Mouse (Mus musculus) midbrain, embryonic 13.5 days (tissue): ENCODE results near the gene Oas1c. TPM values are rescaled to one million over a fixed set of nuclear protein-coding genes. Genes with fewer than 3 reads are reported as not detected.
A peak's percentile ranks its signal among the peaks of the same experiment; 100 is the strongest.

Experiments used
- ATAC-seq: fragments of 200-750 bp; cut with Nextera tagmentation; 2 replicates; pipeline ENCODE4 v1.8.0; 2017; ENCODE audit warnings: mild to moderate bottlenecking, moderate TSS enrichment, moderate library complexity
- H3K27ac ChIP-seq: fragments of 300-500 bp; sonication (generic); 2 replicates; pipeline ENCODE4 v1.5.1; 2015; ENCODE audit warnings: inconsistent platforms, mild to moderate bottlenecking, moderate library complexity
- H3K27me3 ChIP-seq: fragments of 300-500 bp; sonication (generic); 2 replicates; pipeline ENCODE4 v1.6.1; 2015; ENCODE audit warnings: mild to moderate bottlenecking, inconsistent platforms
- H3K36me3 ChIP-seq: fragments of 300-500 bp; sonication (generic); 2 replicates; pipeline ENCODE4 v1.6.1; 2015; ENCODE audit warnings: mild to moderate bottlenecking, inconsistent platforms
- H3K4me1 ChIP-seq: fragments of 300-500 bp; sonication (generic); replicated peaks from 2 replicates; pipeline ENCODE4 v1.6.1; 2015; ENCODE audit warnings: inconsistent platforms
- H3K4me2 ChIP-seq: fragments of 300-500 bp; sonication (generic); replicated peaks from 2 replicates; pipeline ENCODE4 v1.6.1; 2015; ENCODE audit warnings: moderate library complexity, mild to moderate bottlenecking, inconsistent platforms
- H3K4me3 ChIP-seq: fragments of 300-500 bp; sonication (generic); replicated peaks from 2 replicates; pipeline ENCODE4 v1.5.1; 2015; ENCODE audit warnings: mild to moderate bottlenecking, inconsistent platforms
- H3K9ac ChIP-seq: fragments of 300-500 bp; sonication (generic); replicated peaks from 2 replicates; pipeline ENCODE4 v1.6.1; 2015; ENCODE audit warnings: mild to moderate bottlenecking, inconsistent platforms
- H3K9me3 ChIP-seq: fragments of 300-500 bp; sonication (generic); 2 replicates; pipeline ENCODE4 v1.6.1; 2016; ENCODE audit warnings: mild to moderate bottlenecking, inconsistent platforms
- WGBS: fragments of 180-500 bp; shearing (Covaris S2); methylation state at CpG from one replicate; pipeline ENCODE4 v1.1.7; 2015; 5-methylcytosine and 5-hydroxymethylcytosine counted together
- polyA plus RNA-seq: library from polyadenylated mRNA; unstranded; fragments of >200 nt; fragmentation: Nextera tagmentation; extraction: Ambion mirVana; gene quantifications from 2 replicates; pipeline ENCODE4 v1.2.1, GENCODE M21; 2015

The Oas1c gene
- 0.20 and 0.31 TPM in 2 replicates for polyA plus RNA-seq

GRCm38 (mm10) chr5:120811951-120812819, at the start of gene Oas1c:
TSS of gene Oas1c (minus strand) at chr5:120812514.
- WGBS = 5% methylated on average over 18 of the region's 18 CpGs
- Histone ChIP-seq H3K4me3 (peak within 1 kb of the TSS; percentile 26), H3K4me1 (0 out of 2 replicates have a peak, but pooled peaks cover 11% of the 10 kb centered on the region), H3K9ac (peak within 1 kb of the TSS; percentile 56), H3K36me3 (no peaks in the 10 kb centered on the region), H3K9me3 (no peaks in the 10 kb centered on the region), H3K27me3 (no peaks in the 10 kb centered on the region), H3K4me2 (peak within 1 kb of the TSS; percentile 47), H3K27ac (no peak within 1 kb of the TSS; the same call in 1 of the 2 replicates)
- peak; percentile 77; the same call in 1 of the 2 replicates for ATAC-seq

GRCm38 (mm10) chr5:120861121-120861520, 48.8 kb upstream of the Oas1c start, which contains the start of gene Oas1h:
TSS of gene Oas1h (plus strand) at chr5:120861421.
- no peaks in the 10 kb centered on the region for H3K9me3 ChIP-seq
- no peak within 1 kb of the TSS for H3K27ac ChIP-seq
- no peak within 1 kb of the TSS for H3K4me3 ChIP-seq
- WGBS = 61% methylated on average over 4 of the region's 4 CpGs
- H3K27me3 ChIP-seq = no peaks in the 10 kb centered on the region
- no peaks in the 10 kb centered on the region for H3K36me3 ChIP-seq
- no peak within 1 kb of the TSS for H3K4me2 ChIP-seq
- H3K4me1 ChIP-seq = no peaks in the 10 kb centered on the region
- no peak within 1 kb of the TSS for H3K9ac ChIP-seq
- ATAC-seq = no peak

- 87% methylated on average over 2 of the region's 2 CpGs for WGBS
- Histone ChIP-seq H3K27ac (no peak overlapping the region), H3K9me3 (peaks cover 7% of the 10 kb centered on the region), H3K4me2 (no peak overlapping the region), H3K36me3 (no peaks in the 10 kb centered on the region), H3K4me3 (no peak overlapping the region), H3K4me1 (no peaks in the 10 kb centered on the region), H3K27me3 (no peaks in the 10 kb centered on the region), H3K9ac (no peak overlapping the region)
- no peak for ATAC-seq
These were observed 46.9 kb upstream of the Oas1c start for GRCm38 (mm10) chr5:120859241-120859640.

- Histone ChIP-seq H3K27me3 (no peaks in the 10 kb centered on the region), H3K4me3 (no peak overlapping the region), H3K9ac (no peak overlapping the region), H3K27ac (no peak overlapping the region), H3K4me1 (no peaks in the 10 kb centered on the region), H3K9me3 (peaks cover 8% of the 10 kb centered on the region), H3K36me3 (no peaks in the 10 kb centered on the region), H3K4me2 (no peak overlapping the region)
- 59% methylated on average over 3 of the region's 3 CpGs for WGBS
- no peak for ATAC-seq
These were observed 37.4 kb upstream of the Oas1c start for GRCm38 (mm10) chr5:120849601-120850136.

GRCm38 (mm10) chr5:120847067-120847466, 34.8 kb upstream of the Oas1c start, which contains the start of gene Oas1f:
TSS of gene Oas1f (plus strand) at chr5:120847367.
- ATAC-seq = no peak
- H3K36me3 ChIP-seq = no peaks in the 10 kb centered on the region
- H3K9me3 ChIP-seq = no peaks in the 10 kb centered on the region
- no peak within 1 kb of the TSS for H3K4me2 ChIP-seq
- H3K4me3 ChIP-seq = no peak within 1 kb of the TSS
- H3K27ac ChIP-seq = no peak within 1 kb of the TSS
- H3K4me1 ChIP-seq = no peaks in the 10 kb centered on the region
- no peaks in the 10 kb centered on the region for H3K27me3 ChIP-seq
- 81% methylated on average over 4 of the region's 4 CpGs for WGBS
- no peak within 1 kb of the TSS for H3K9ac ChIP-seq

GRCm38 (mm10) chr5:120844713-120845112, 32.4 kb upstream of the Oas1c start:
- no peak for ATAC-seq

GRCm38 (mm10) chr5:120836731-120837585, 24.6 kb upstream of the Oas1c start:
- no peak overlapping the region for H3K4me3 ChIP-seq

More at GRCm38 (mm10) chr5:120844713-120845112, 32.4 kb upstream of the Oas1c start:
- Histone ChIP-seq H3K9ac (no peak overlapping the region), H3K4me2 (no peak overlapping the region), H3K4me1 (no peaks in the 10 kb centered on the region), H3K27ac (no peak overlapping the region), H3K36me3 (no peaks in the 10 kb centered on the region), H3K9me3 (no peaks in the 10 kb centered on the region), H3K4me3 (no peak overlapping the region), H3K27me3 (no peaks in the 10 kb centered on the region)
- WGBS = 81% methylated on average over 3 of the region's 3 CpGs

GRCm38 (mm10) chr5:120833335-120834280, 21.3 kb upstream of the Oas1c start:
- Histone ChIP-seq H3K9ac (0 out of 2 replicates have a peak overlapping the region, but pooled peaks have one; percentile 20), H3K4me2 (peak overlapping the region; percentile 41), H3K4me1 (peaks cover 10% of the 10 kb centered on the region), H3K36me3 (no peaks in the 10 kb centered on the region), H3K4me3 (0 out of 2 replicates have a peak overlapping the region, but pooled peaks have one; percentile 1), H3K27me3 (no peaks in the 10 kb centered on the region), H3K27ac (peak overlapping the region; percentile 56), H3K9me3 (0 out of 2 replicates have a peak, but pooled peaks cover 2% of the 10 kb centered on the region)
- 10% methylated on average over 17 of the region's 17 CpGs for WGBS
- ATAC-seq = 0 out of 2 replicates have a peak, but pooled peaks have one; percentile 55

More at GRCm38 (mm10) chr5:120836731-120837585, 24.6 kb upstream of the Oas1c start:
- Histone ChIP-seq H3K9ac (no peak overlapping the region), H3K36me3 (no peaks in the 10 kb centered on the region), H3K4me1 (peaks cover 10% of the 10 kb centered on the region), H3K27ac (no peak overlapping the region), H3K27me3 (no peaks in the 10 kb centered on the region), H3K9me3 (no peaks in the 10 kb centered on the region), H3K4me2 (no peak overlapping the region)
- WGBS = 10% methylated on average over 8 of the region's 8 CpGs
- peak; percentile 63; the same call in 1 of the 2 replicates for ATAC-seq

- ATAC-seq = no peak
- Histone ChIP-seq H3K9ac (no peak overlapping the region), H3K27me3 (no peaks in the 10 kb centered on the region), H3K4me3 (no peak overlapping the region), H3K36me3 (no peaks in the 10 kb centered on the region), H3K4me2 (no peak overlapping the region), H3K27ac (no peak overlapping the region), H3K4me1 (peaks cover 10% of the 10 kb centered on the region), H3K9me3 (0 out of 2 replicates have a peak, but pooled peaks cover 2% of the 10 kb centered on the region)
- WGBS = 81% methylated on average over 4 of the region's 4 CpGs
These were observed 18.7 kb upstream of the Oas1c start for GRCm38 (mm10) chr5:120831031-120831430.

GRCm38 (mm10) chr5:120818999-120819398, 6.7 kb upstream of the Oas1c start:
- no peaks in the 10 kb centered on the region for H3K4me1 ChIP-seq
- H3K36me3 ChIP-seq = no peaks in the 10 kb centered on the region
- H3K9me3 ChIP-seq = peaks cover 10% of the 10 kb centered on the region
- no peak overlapping the region for H3K9ac ChIP-seq
- ATAC-seq = no peak
- H3K4me2 ChIP-seq = no peak overlapping the region
- H3K4me3 ChIP-seq = no peak overlapping the region
- H3K27ac ChIP-seq = no peak overlapping the region
- H3K27me3 ChIP-seq = no peaks in the 10 kb centered on the region
